Mouse (Mus musculus): ENCODE data around the gene Abcb1a.

DNA sequence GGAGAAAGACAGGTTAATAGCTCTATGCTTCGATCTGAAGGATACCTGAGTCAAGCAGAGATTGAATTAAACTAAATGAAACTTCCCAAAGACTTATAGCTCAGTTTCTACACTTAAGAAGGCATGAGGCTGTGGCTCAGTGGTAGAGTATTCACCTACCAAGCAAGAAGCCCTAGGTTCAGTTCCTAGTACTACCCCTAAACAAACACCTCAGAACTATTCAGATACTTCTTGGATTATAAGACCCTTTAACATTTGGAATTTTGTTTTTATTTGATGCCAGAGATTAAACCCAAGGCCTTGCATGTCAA is 16.0 kb downstream of the Abcb1a start:
- TF ChIP-seq EP300 (IDR thresholded peaks at IDR 0.05; ENCODE audit: insufficient read depth, low read depth, low read length) (no peak), POLR2A (IDR thresholded peaks at IDR 0.05; ENCODE audit: insufficient read depth, low read length) (no peak)
